Mouse (Mus musculus) small intestine, adult 2 months (tissue): ENCODE results near the gene Espl1.

Experiments
- CTCF ChIP-seq: fragments of 200-500 bp; IDR thresholded peaks from 2 replicates; pipeline ENCODE4 v1.5.1; 2012; ENCODE audit warnings: low read depth, mild to moderate bottlenecking, control low read depth, inconsistent platforms, low read length, moderate library complexity, mixed read lengths; ENCODE audit not compliant: insufficient replicate concordance, insufficient read length; ENCODE audit errors: extremely low read depth
- POLR2A ChIP-seq: fragments of 200-500 bp; IDR thresholded peaks from 2 replicates; pipeline ENCODE4 v1.6.1; 2012; ENCODE audit warnings: low read depth, mild to moderate bottlenecking, control low read depth, inconsistent platforms, low read length, moderate library complexity

DNA sequence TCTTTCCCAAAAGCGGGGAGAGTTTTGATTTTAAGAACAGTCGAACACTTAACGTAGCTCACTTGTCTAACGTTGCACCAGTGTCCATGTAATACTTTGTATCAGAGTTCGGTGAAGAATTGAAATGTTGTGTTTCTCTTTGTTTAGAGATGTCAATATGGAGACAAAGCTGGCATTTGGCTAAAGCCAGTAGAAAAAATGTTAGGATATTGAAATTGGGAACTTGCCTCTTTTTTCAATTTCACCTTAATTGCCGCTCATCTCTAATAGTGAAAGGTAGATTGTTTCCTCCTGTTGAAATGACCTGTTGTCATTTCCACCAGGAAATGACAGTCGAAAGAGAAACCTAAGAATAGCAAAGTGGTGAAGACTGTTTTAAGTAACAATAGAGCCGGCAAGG is 30.8 kb downstream of the Espl1 start:
- TF ChIP-seq CTCF = no peak
- TF ChIP-seq POLR2A = no peak
